Mouse (Mus musculus) embryonic facial prominence, embryonic 10.5 days (tissue): Measurements from ENCODE around the gene Stard3. TPM values are rescaled to one million over a fixed set of nuclear protein-coding genes. Genes with fewer than 3 reads are reported as not detected.
A peak's percentile ranks its signal among the peaks of the same experiment; 100 is the strongest.

Experiments
- DNase-seq: peaks from one replicate; pipeline ENCODE4 v3.0.0-alpha.2; 2017; ENCODE audit warnings: low spot score
- H3K27ac ChIP-seq: fragments of 300-500 bp; sonication (generic); replicated peaks from 2 replicates; pipeline ENCODE4 v1.5.1; 2016; ENCODE audit warnings: mild to moderate bottlenecking
- H3K27me3 ChIP-seq: fragments of 300-500 bp; sonication (generic); replicated peaks from 2 replicates; pipeline ENCODE4 v1.6.1; 2016; ENCODE audit warnings: low read depth, mild to moderate bottlenecking; ENCODE audit not compliant: poor library complexity, severe bottlenecking
- H3K36me3 ChIP-seq: fragments of 300-500 bp; sonication (generic); replicated peaks from 2 replicates; pipeline ENCODE4 v1.6.1; 2016; ENCODE audit warnings: mild to moderate bottlenecking, moderate library complexity
- H3K4me1 ChIP-seq: fragments of 300-500 bp; sonication (generic); 2 replicates; pipeline ENCODE4 v1.6.1; 2016
- H3K4me3 ChIP-seq: fragments of 300-500 bp; sonication (generic); 2 replicates; pipeline ENCODE4 v1.5.1; 2016; ENCODE audit warnings: mild to moderate bottlenecking, moderate library complexity
- H3K9me3 ChIP-seq: fragments of 300-500 bp; sonication (generic); 2 replicates; pipeline ENCODE4 v1.6.1; 2016; ENCODE audit warnings: mild to moderate bottlenecking
- WGBS: fragments of 180-500 bp; shearing (Covaris S2); methylation state at CpG from one replicate; pipeline ENCODE4 v1.1.7; 2016; 5-methylcytosine and 5-hydroxymethylcytosine counted together
- polyA plus RNA-seq: library from polyadenylated mRNA; unstranded; fragments of >200 nt; fragmentation: Nextera tagmentation; extraction: Ambion mirVana; gene quantifications from 2 replicates; pipeline ENCODE4 v1.2.1, GENCODE M21; 2016

The Stard3 gene
- polyA plus RNA-seq, 1 experiment from 2014 or later = 40.8 TPM

- no peaks in the 10 kb centered on the region for H3K36me3 ChIP-seq
- no peaks in the 10 kb centered on the region for H3K9me3 ChIP-seq
- 0 out of 2 replicates have a peak overlapping the region, but pooled peaks have one; percentile 3 for H3K27ac ChIP-seq
- peaks cover 61% of the 10 kb centered on the region for H3K4me1 ChIP-seq
- DNase-seq = no peak
- WGBS = 81% methylated on average over 7 of the region's 7 CpGs
- H3K27me3 ChIP-seq = peaks cover 54% of the 10 kb centered on the region
- H3K4me3 ChIP-seq = peak overlapping the region; percentile 84
Measured at GRCm38 (mm10) chr11:98356625-98357394, 1.4 kb upstream of the Stard3 start.

- DNase-seq = no peak
- peak overlapping the region; percentile 91 for H3K27ac ChIP-seq
- peak overlapping the region; percentile 84 for H3K4me3 ChIP-seq
- 11% methylated on average over 13 of the region's 13 CpGs for WGBS
- peaks cover 69% of the 10 kb centered on the region for H3K4me1 ChIP-seq
- H3K27me3 ChIP-seq = peaks cover 46% of the 10 kb centered on the region
- no peaks in the 10 kb centered on the region for H3K9me3 ChIP-seq
- no peaks in the 10 kb centered on the region for H3K36me3 ChIP-seq
Measured at GRCm38 (mm10) chr11:98357396-98358160, 590 bp upstream of the Stard3 start.

GRCm38 (mm10) chr11:98360866-98361521 lies 2.8 kb downstream of the Stard3 start:
- no peaks in the 10 kb centered on the region for H3K9me3 ChIP-seq
- H3K4me3 ChIP-seq = peak overlapping the region; percentile 36
- peak; percentile 24 for DNase-seq
- peaks cover 54% of the 10 kb centered on the region for H3K4me1 ChIP-seq
- WGBS = 44% methylated on average over 9 of the region's 9 CpGs
- peaks cover 16% of the 10 kb centered on the region for H3K27me3 ChIP-seq
- H3K36me3 ChIP-seq = no peaks in the 10 kb centered on the region
- peak overlapping the region; percentile 80 for H3K27ac ChIP-seq

GRCm38 (mm10) chr11:98363817-98364216 lies 5.6 kb downstream of the Stard3 start:
- H3K27ac ChIP-seq = no peak overlapping the region
- H3K4me3 ChIP-seq = no peak overlapping the region
- no peaks in the 10 kb centered on the region; the same call in 1 of the 2 replicates for H3K36me3 ChIP-seq
- H3K4me1 ChIP-seq = peaks cover 41% of the 10 kb centered on the region
- no peaks in the 10 kb centered on the region for H3K27me3 ChIP-seq
- WGBS = 81% methylated on average over 5 of the region's 5 CpGs
- DNase-seq = no peak
- H3K9me3 ChIP-seq = no peaks in the 10 kb centered on the region

GRCm38 (mm10) chr11:98364410-98364809 lies 6.2 kb downstream of the Stard3 start:
- H3K4me1 ChIP-seq = peaks cover 35% of the 10 kb centered on the region
- WGBS = 91% methylated on average over 5 of the region's 5 CpGs
- no peaks in the 10 kb centered on the region; the same call in 1 of the 2 replicates for H3K36me3 ChIP-seq
- no peak for DNase-seq
- H3K9me3 ChIP-seq = no peaks in the 10 kb centered on the region
- H3K27ac ChIP-seq = no peak overlapping the region
- no peaks in the 10 kb centered on the region for H3K27me3 ChIP-seq
- H3K4me3 ChIP-seq = no peak overlapping the region

- Histone ChIP-seq H3K27me3 (no peaks in the 10 kb centered on the region), H3K36me3 (no peaks in the 10 kb centered on the region; the same call in 1 of the 2 replicates), H3K4me3 (no peak overlapping the region), H3K27ac (no peak overlapping the region), H3K9me3 (no peaks in the 10 kb centered on the region), H3K4me1 (peaks cover 28% of the 10 kb centered on the region)
- DNase-seq = no peak
- 78% methylated on average over 10 of the region's 10 CpGs for WGBS
Measured at GRCm38 (mm10) chr11:98366290-98366689, 8.1 kb downstream of the Stard3 start.

DNA sequence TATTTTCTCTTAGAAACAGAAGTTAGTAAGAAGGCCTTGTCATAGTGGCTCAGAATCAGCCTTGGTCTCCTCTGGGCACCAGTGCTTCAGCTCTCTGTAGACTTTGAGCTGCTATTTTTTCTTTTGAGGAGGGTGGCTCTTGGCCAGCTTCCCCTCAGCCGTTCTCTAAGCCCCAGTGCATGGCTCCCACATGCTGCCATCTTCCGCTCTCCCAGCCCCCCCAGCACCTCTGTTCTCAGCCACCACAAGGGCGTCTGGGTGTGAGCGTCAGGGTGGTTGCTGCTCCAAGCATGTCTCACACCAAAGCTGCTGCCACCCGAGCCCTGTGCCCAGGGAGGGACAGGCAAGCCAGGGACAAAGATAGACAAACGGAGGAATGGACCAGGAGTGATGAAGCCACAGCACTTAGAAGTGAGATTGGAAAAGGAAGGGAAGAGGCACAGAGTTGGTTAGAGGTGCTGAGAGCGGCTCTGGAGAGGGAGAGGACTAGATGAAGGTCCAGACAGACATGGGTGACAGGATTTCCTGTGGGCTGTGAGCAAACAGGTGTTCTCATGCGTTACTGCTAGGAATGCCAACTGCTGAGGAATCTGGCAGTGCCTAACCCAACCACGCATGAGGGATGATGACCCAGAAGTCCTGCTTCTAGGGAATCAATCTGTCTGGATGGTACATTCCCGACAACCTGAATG lies 9.1 kb downstream of the Stard3 start:
- no peak overlapping the region for H3K27ac ChIP-seq
- H3K27me3 ChIP-seq = no peaks in the 10 kb centered on the region
- H3K4me1 ChIP-seq = peaks cover 28% of the 10 kb centered on the region
- H3K4me3 ChIP-seq = no peak overlapping the region
- no peaks in the 10 kb centered on the region for H3K9me3 ChIP-seq
- no peaks in the 10 kb centered on the region; the same call in 1 of the 2 replicates for H3K36me3 ChIP-seq
- DNase-seq = no peak
- 85% methylated on average over 10 of the region's 10 CpGs for whole genome bisulfite sequencing

DNA sequence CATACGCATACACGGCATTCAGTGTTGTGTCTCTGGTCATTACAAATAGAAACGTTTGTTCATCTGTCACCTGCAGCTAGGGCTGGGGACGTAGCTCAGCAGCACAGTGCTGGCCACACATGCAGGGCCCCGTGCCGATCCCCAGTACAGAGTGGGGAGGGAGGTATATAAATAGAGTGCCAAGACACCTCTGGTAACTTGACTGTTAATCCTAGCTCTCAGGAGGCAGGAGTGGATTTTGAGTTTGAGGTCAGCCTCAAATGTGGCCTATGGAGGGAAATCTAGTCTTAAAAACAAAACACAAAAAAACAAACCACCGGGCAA lies 9.7 kb downstream of the Stard3 start:
- no peaks in the 10 kb centered on the region for H3K9me3 ChIP-seq
- 84% methylated on average over 7 of the region's 7 CpGs for WGBS
- no peaks in the 10 kb centered on the region; the same call in 1 of the 2 replicates for H3K36me3 ChIP-seq
- DNase-seq = no peak
- no peak overlapping the region for H3K27ac ChIP-seq
- no peaks in the 10 kb centered on the region for H3K27me3 ChIP-seq
- peaks cover 26% of the 10 kb centered on the region for H3K4me1 ChIP-seq
- H3K4me3 ChIP-seq = no peak overlapping the region

GRCm38 (mm10) chr11:98369337-98369736 lies 11.2 kb downstream of the Stard3 start:
- 82% methylated on average over 6 of the region's 6 CpGs for WGBS
- Histone ChIP-seq H3K36me3 (peaks cover 9% of the 10 kb centered on the region), H3K27me3 (no peaks in the 10 kb centered on the region), H3K27ac (no peak overlapping the region), H3K4me3 (no peak overlapping the region), H3K4me1 (peaks cover 23% of the 10 kb centered on the region), H3K9me3 (no peaks in the 10 kb centered on the region)
- no peak for DNase-seq

GRCm38 (mm10) chr11:98370588-98370987 lies 12.4 kb downstream of the Stard3 start:
- H3K36me3 ChIP-seq = peaks cover 21% of the 10 kb centered on the region
- H3K27ac ChIP-seq = 0 out of 2 replicates have a peak overlapping the region, but pooled peaks have one; percentile 75
- no peaks in the 10 kb centered on the region for H3K9me3 ChIP-seq
- 79% methylated on average over 2 of the region's 2 CpGs for WGBS
- peaks cover 23% of the 10 kb centered on the region for H3K4me1 ChIP-seq
- H3K27me3 ChIP-seq = no peaks in the 10 kb centered on the region
- no peak overlapping the region for H3K4me3 ChIP-seq
- DNase-seq = no peak

DNA sequence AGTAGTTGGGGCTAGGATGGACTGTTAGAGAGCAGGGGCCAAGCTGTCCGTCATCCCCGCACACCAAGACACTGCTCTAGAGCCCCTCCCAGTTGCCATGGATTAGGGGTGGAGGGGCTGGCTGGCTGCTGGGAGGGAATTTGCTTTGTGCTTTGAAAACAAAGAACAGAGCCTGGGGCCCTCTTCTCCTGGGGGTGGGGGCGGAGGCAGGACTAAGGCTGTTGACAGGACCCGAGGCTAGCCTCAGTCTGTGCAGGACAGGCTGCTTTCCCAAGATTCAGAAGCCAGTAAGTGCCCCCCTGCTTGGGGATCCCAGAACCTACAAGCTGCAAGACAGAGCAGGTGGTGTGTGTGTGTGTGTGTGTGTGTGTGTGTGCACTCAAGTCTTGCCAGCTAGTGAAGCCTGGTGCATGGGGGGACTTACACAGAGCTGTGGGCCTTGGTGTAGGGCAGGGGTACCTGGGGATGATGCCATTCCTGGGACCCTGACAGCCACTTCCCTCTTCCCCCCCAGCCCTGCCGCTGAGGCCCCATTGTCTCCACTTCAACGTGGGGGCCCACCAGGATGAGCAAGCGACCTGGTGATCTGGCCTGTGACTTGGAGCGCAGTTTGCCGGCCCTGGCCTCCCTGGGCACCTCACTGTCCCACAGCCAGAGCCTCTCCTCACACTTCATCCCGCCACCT lies 13.5 kb downstream of the Stard3 start:
- Histone ChIP-seq H3K9me3 (no peaks in the 10 kb centered on the region), H3K36me3 (peaks cover 32% of the 10 kb centered on the region), H3K27me3 (no peaks in the 10 kb centered on the region), H3K27ac (peak overlapping the region; percentile 75), H3K4me3 (peak overlapping the region; percentile 32), H3K4me1 (peaks cover 23% of the 10 kb centered on the region)
- 35% methylated on average over 10 of the region's 10 CpGs for WGBS
- DNase-seq = peak; percentile 39
